Mouse (Mus musculus) lung, embryonic 14.5 days (tissue): ENCODE data around the gene Tspan12. TPM values are rescaled to one million over a fixed set of nuclear protein-coding genes. Genes with fewer than 3 reads are reported as not detected.

Experiments used
- ATAC-seq: fragments of 200-750 bp; cut with Nextera tagmentation; 2 replicates; pipeline ENCODE4 v1.8.0; 2017; ENCODE audit warnings: mild to moderate bottlenecking, moderate TSS enrichment, moderate library complexity; ENCODE audit not compliant: insufficient read depth
- DNase-seq: peaks from one replicate; pipeline ENCODE4 v3.0.0-alpha.2; 2015
- H3K27ac ChIP-seq: fragments of 300-500 bp; sonication (generic); 2 replicates; pipeline ENCODE4 v1.5.1; 2014; ENCODE audit warnings: low read depth, mild to moderate bottlenecking, moderate library complexity
- H3K27me3 ChIP-seq: fragments of 300-500 bp; sonication (generic); 2 replicates; pipeline ENCODE4 v1.6.1; 2014; ENCODE audit warnings: low read length, control low read depth; ENCODE audit not compliant: insufficient read depth
- H3K36me3 ChIP-seq: fragments of 300-500 bp; sonication (generic); 2 replicates; pipeline ENCODE4 v1.6.1; 2014; ENCODE audit warnings: control low read depth; ENCODE audit not compliant: insufficient read depth
- H3K4me1 ChIP-seq: fragments of 300-500 bp; sonication (generic); 2 replicates; pipeline ENCODE4 v1.6.1; 2014; ENCODE audit warnings: antibody characterized with exemption, control low read depth; ENCODE audit not compliant: insufficient read depth
- H3K4me2 ChIP-seq: fragments of 300-500 bp; sonication (generic); 2 replicates; pipeline ENCODE4 v1.6.1; 2014; ENCODE audit warnings: mild to moderate bottlenecking
- H3K4me3 ChIP-seq: fragments of 300-500 bp; sonication (generic); 2 replicates; pipeline ENCODE4 v1.5.1; 2014; ENCODE audit warnings: low read depth, low read length
- H3K9ac ChIP-seq: fragments of 300-500 bp; sonication (generic); 2 replicates; pipeline ENCODE4 v1.6.1; 2014
- H3K9me3 ChIP-seq: fragments of 300-500 bp; sonication (generic); 2 replicates; pipeline ENCODE4 v1.6.1; 2016; ENCODE audit warnings: low read depth, low read length, control low read depth
- CTCF ChIP-seq: IDR thresholded peaks from 2 replicates; pipeline ENCODE4 v1.5.1; 2016; ENCODE audit warnings: antibody characterized with exemption, low read depth
- WGBS: fragments of 180-500 bp; shearing (Covaris S2); extraction: QIAGEN DNeasy Blood & Tissue Kit; methylation state at CpG from one replicate; pipeline ENCODE4 v1.1.7; 2014; 5-methylcytosine and 5-hydroxymethylcytosine counted together
- polyA plus RNA-seq: library from polyadenylated mRNA; unstranded; fragments of >200 nt; fragmentation: Nextera tagmentation; extraction: Ambion mirVana; gene quantifications from 2 replicates; pipeline ENCODE4 v1.2.1, GENCODE M21; 2014

Tspan12 gene
- polyA plus RNA-seq, 1 experiment from 2014 or later: 53.0 TPM

GRCm38 (mm10) chr6:21830931-21831330, 21.4 kb downstream of the Tspan12 start:
- Histone ChIP-seq H3K4me1 (no peaks in the 10 kb centered on the region), H3K4me3 (no peak overlapping the region), H3K9me3 (no peaks in the 10 kb centered on the region), H3K9ac (no peak overlapping the region), H3K36me3 (peaks cover 19% of the 10 kb centered on the region), H3K27me3 (no peaks in the 10 kb centered on the region), H3K4me2 (no peak overlapping the region), H3K27ac (no peak overlapping the region)
- DNase-seq (no peak), ATAC-seq (no peak)
- WGBS: 67% methylated on average over 6 of the region's 6 CpGs
- no peak for TF ChIP-seq CTCF

- H3K36me3 ChIP-seq: peaks cover 19% of the 10 kb centered on the region
- ATAC-seq (no peak), DNase-seq (no peak)
- no peaks in the 10 kb centered on the region for H3K9me3 ChIP-seq
- H3K4me1 ChIP-seq: no peaks in the 10 kb centered on the region
- H3K4me3 ChIP-seq: no peak overlapping the region
- no peak for TF ChIP-seq CTCF
- H3K27me3 ChIP-seq: no peaks in the 10 kb centered on the region
- no peak overlapping the region for H3K4me2 ChIP-seq
- H3K27ac ChIP-seq: no peak overlapping the region
- WGBS: 48% methylated on average over 7 of the region's 7 CpGs
- H3K9ac ChIP-seq: no peak overlapping the region
These were observed 22.4 kb downstream of the Tspan12 start for GRCm38 (mm10) chr6:21829930-21830329.

GRCm38 (mm10) chr6:21828437-21828836, 23.9 kb downstream of the Tspan12 start:
- Histone ChIP-seq H3K36me3 (peaks cover 8% of the 10 kb centered on the region), H3K9me3 (no peaks in the 10 kb centered on the region), H3K9ac (no peak overlapping the region), H3K4me2 (no peak overlapping the region), H3K27me3 (no peaks in the 10 kb centered on the region), H3K27ac (no peak overlapping the region), H3K4me3 (no peak overlapping the region), H3K4me1 (peaks cover 4% of the 10 kb centered on the region; the same call in 1 of the 2 replicates)
- ATAC-seq (no peak), DNase-seq (no peak)
- WGBS: 77% methylated on average over 4 of the region's 4 CpGs
- no peak for TF ChIP-seq CTCF

GRCm38 (mm10) chr6:21828001-21828400, 24.3 kb downstream of the Tspan12 start:
- Histone ChIP-seq H3K36me3 (peaks cover 6% of the 10 kb centered on the region; the same call in 1 of the 2 replicates), H3K27me3 (no peaks in the 10 kb centered on the region), H3K4me2 (no peak overlapping the region), H3K27ac (no peak overlapping the region), H3K4me3 (no peak overlapping the region), H3K9ac (no peak overlapping the region), H3K4me1 (peaks cover 8% of the 10 kb centered on the region), H3K9me3 (no peaks in the 10 kb centered on the region)
- no peak for TF ChIP-seq CTCF
- ATAC-seq: no peak
- WGBS: 80% methylated on average over 7 of the region's 7 CpGs
- no peak for DNase-seq

GRCm38 (mm10) chr6:21823694-21824093, 28.6 kb downstream of the Tspan12 start:
- Histone ChIP-seq H3K4me3 (no peak overlapping the region), H3K27me3 (no peaks in the 10 kb centered on the region), H3K9ac (no peak overlapping the region), H3K36me3 (0 out of 2 replicates have a peak, but pooled peaks cover 3% of the 10 kb centered on the region), H3K9me3 (no peaks in the 10 kb centered on the region), H3K4me1 (peaks cover 9% of the 10 kb centered on the region), H3K27ac (peak overlapping the region; percentile 40), H3K4me2 (peak overlapping the region; percentile 40)
- DNase-seq (no peak), ATAC-seq (peak; percentile 42; the same call in 1 of the 2 replicates)
- 80% methylated on average over 7 of the region's 7 CpGs for WGBS
- TF ChIP-seq CTCF: no peak

- no peaks in the 10 kb centered on the region for H3K27me3 ChIP-seq
- no peaks in the 10 kb centered on the region for H3K36me3 ChIP-seq
- no peak for TF ChIP-seq CTCF
- H3K4me3 ChIP-seq: no peak overlapping the region
- ATAC-seq (peak; percentile 87), DNase-seq (peak; percentile 76)
- H3K27ac ChIP-seq: peak overlapping the region; percentile 40
- H3K9ac ChIP-seq: no peak overlapping the region
- H3K4me1 ChIP-seq: peaks cover 9% of the 10 kb centered on the region
- no peaks in the 10 kb centered on the region for H3K9me3 ChIP-seq
- H3K4me2 ChIP-seq: peak overlapping the region; percentile 40
- WGBS: 16% methylated on average over 8 of the region's 8 CpGs
These were observed 29.0 kb downstream of the Tspan12 start for GRCm38 (mm10) chr6:21823281-21823680.

GRCm38 (mm10) chr6:21822721-21823134, 29.6 kb downstream of the Tspan12 start:
- Histone ChIP-seq H3K36me3 (no peaks in the 10 kb centered on the region), H3K4me2 (peak overlapping the region; percentile 40), H3K9ac (no peak overlapping the region), H3K27ac (peak overlapping the region; percentile 40), H3K27me3 (no peaks in the 10 kb centered on the region), H3K9me3 (no peaks in the 10 kb centered on the region), H3K4me1 (peaks cover 9% of the 10 kb centered on the region), H3K4me3 (no peak overlapping the region)
- ATAC-seq: peak; percentile 68
- TF ChIP-seq CTCF: no peak
- DNase-seq: peak; percentile 65
- WGBS: 11% methylated on average over 7 of the region's 7 CpGs
